Mouse (Mus musculus) heart, adult 18-20 months (tissue): ENCODE data around the gene Aurka. TPM values are rescaled to one million over a fixed set of nuclear protein-coding genes. Genes with fewer than 3 reads are reported as not detected.

Experiments
- DNase-seq, 2 experiments: peaks; one replicate each; pipeline ENCODE4 v3.0.0; 2021 to 2022; ENCODE audit warnings: mixed read lengths in 1 of 2
- total RNA-seq, 2 experiments: library from RNA; stranded (reverse); gene quantifications; 2 replicates each; pipeline ENCODE4 v1.2.3; 2021

The Aurka gene
- total RNA-seq, 2 experiments from 2014 or later = 0.55 to 0.93 TPM

GRCm38 (mm10) chr2:172328248-172328647 is 42.1 kb downstream of the Aurka start:
- no peak for DNase-seq

DNA sequence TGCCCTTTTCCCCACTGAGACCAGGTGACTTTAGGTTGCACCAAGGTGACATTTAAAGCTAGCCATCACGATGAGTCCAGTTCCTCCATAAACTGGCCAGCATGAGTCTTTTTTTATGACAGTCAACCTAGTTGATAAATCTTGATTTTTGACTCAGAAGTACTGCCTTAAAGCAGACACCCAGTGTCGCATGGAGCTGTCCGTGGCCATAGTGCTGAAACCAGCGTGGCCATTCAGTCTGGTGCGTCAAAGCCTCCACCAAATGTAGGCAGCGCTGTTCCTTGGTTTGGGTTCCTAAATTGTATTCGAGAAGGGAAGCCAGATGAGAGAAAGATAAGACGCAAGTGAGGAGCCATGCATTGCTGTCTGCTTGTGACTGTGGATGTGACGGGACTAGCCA is 49.5 kb downstream of the Aurka start:
- peak; percentile 6 to 61 for DNase-seq

DNA sequence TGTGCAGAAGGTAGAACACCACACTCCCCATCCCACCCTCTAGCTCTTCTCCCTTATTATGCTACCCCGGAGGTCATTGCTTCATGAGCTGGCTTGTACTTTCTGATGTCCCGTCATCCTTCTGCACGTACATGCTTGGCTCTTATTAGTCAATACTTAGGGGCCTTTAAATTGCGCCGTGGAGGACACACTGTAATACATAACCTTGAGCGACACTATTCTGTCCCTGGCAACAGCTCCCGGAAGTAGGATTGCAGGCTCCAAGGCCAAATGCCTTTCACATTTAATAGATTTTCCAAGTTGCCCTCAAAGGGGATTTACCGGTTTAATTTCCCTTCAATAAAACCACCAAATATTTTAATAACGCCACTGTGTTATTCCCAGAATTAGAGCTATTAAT is 58.6 kb downstream of the Aurka start:
- no peak for DNase-seq

GRCm38 (mm10) chr2:172306544-172306943 is 63.8 kb downstream of the Aurka start:
- DNase-seq = no peak

Other genes starting within 250 kb of the Aurka start
- not detected for gene Mc3r, start 122.0 kb downstream of the Aurka start, total RNA-seq
- gene Fam210b, start 25.0 kb downstream of the Aurka start, total RNA-seq = 1 to 10 TPM; 5.5 to 5.9 TPM
- gene Cstf1, start 146 bp upstream of the Aurka start, total RNA-seq = 10 to 100 TPM; 14.2 to 19.4 TPM
- gene Cass4, start 23.3 kb upstream of the Aurka start, total RNA-seq = under 1 TPM; 0.27 to 0.28 TPM
- gene Rtf2, start 70.0 kb upstream of the Aurka start, total RNA-seq = 10 to 100 TPM; 30.6 to 32.7 TPM
- not detected for gene Gcnt7, start 88.1 kb upstream of the Aurka start, total RNA-seq
- not detected for gene Fam209, start 102.0 kb upstream of the Aurka start, total RNA-seq
- gene Tfap2c, start 179.1 kb upstream of the Aurka start, total RNA-seq = not detected